ENCODE assay signal across 20 mouse cellular contexts in genomic region chr2:93182859-93183258, GRCm38 (mm10). TPM values are rescaled to one million over a fixed set of nuclear protein-coding genes. Genes with fewer than 3 reads are reported as not detected.
A peak's percentile ranks its signal among the peaks of the same experiment; 100 is the strongest.
DNase-seq lines count a peak whose midpoint lies in the region.
"Had no signal": no experiment of that assay in that cellular context is flagged by ENCODE, and none has a peak within 500 bp of the region (broad histone marks: within the 10 kb centered on the region; RNA-seq: fewer than 3 reads in every experiment).

No protein-coding gene starts in this region.

- DNase-seq in adrenal gland, postnatal 14 days, result peak; percentile 45
- no peak for DNase-seq in adrenal gland, postnatal 4 days (ENCODE audit: low spot score in 2 of 2)
- peak; percentile 24 for DNase-seq in kidney, postnatal 10 days
- DNase-seq in kidney, adult 8-10 months, result no peak
- DNase-seq in right cerebral cortex, adult 2 months (ENCODE audit: low spot score in 2 of 2), result peak; percentile 63 to 71
- DNase-seq in right cerebral cortex, postnatal 4 days, result no peak
- peak; percentile 77 for DNase-seq in brain, adult 2 months (ENCODE audit: low read depth, low spot score)
- no peak for DNase-seq in thymus, postnatal 10 days (ENCODE audit: low spot score in 2 of 2)
- DNase-seq: cerebellum, adult 11 months; cerebellum, adult 9-10 months; cerebellum, postnatal 36 days; embryo, embryonic 11 days; gastrocnemius, postnatal 14 days; heart, postnatal 14 days; kidney, adult 9 months; kidney, postnatal 14 days; layer of hippocampus, adult 9-11 months; liver, postnatal 0 days; lung, postnatal 36 days had no signal

RNA-seq across cellular contexts. Expression of gene Trp53i11, which starts 4.5 kb away (rescaled TPM):
- total RNA-seq in adrenal gland, postnatal 14 days (2021), result 70.9 and 86.9 TPM in 2 replicates
- 100 to 1,000 TPM; 114 to 117 TPM for total RNA-seq in adrenal gland, postnatal 4 days (2021)
- total RNA-seq: MEL had no signal

Comparison
In these comparisons a context has a peak if more than half of its experiments do, and no peak if none do; other contexts are left out.
1. DNase-seq: peak in adrenal gland, postnatal 14 days (single experiment), kidney, postnatal 10 days (single experiment), right cerebral cortex, adult 2 months (2 of 2) and brain, adult 2 months (single experiment); none in adrenal gland, postnatal 4 days (0 of 2), kidney, adult 8-10 months (0 of 2), right cerebral cortex, postnatal 4 days (single experiment) and thymus, postnatal 10 days (0 of 2).